Mouse (Mus musculus): ENCODE results near the gene Klf12. TPM values are rescaled to one million over a fixed set of nuclear protein-coding genes. Genes with fewer than 3 reads are reported as not detected.

Gene Klf12
- polyA plus RNA-seq, 1 experiment from 2014 or later: 6.2 TPM

GRCm38 (mm10) chr14:100045431-100045830 lies 239.0 kb downstream of the Klf12 start:
- Histone ChIP-seq H3K4me2 (no peak overlapping the region), H3K4me3 (replicated peaks) (no peak overlapping the region), H3K4me1 (replicated peaks) (no peaks in the 10 kb centered on the region), H3K36me3 (replicated peaks) (no peaks in the 10 kb centered on the region), H3K27ac (replicated peaks) (no peak overlapping the region), H3K27me3 (no peaks in the 10 kb centered on the region), H3K9ac (no peak overlapping the region), H3K9me3 (replicated peaks) (no peaks in the 10 kb centered on the region)
- no peak for ATAC-seq (ENCODE audit: insufficient read depth)

- Histone ChIP-seq H3K27ac (replicated peaks) (no peak overlapping the region), H3K4me1 (replicated peaks) (no peaks in the 10 kb centered on the region), H3K9me3 (replicated peaks) (no peaks in the 10 kb centered on the region), H3K4me3 (replicated peaks) (no peak overlapping the region), H3K4me2 (no peak overlapping the region), H3K36me3 (replicated peaks) (no peaks in the 10 kb centered on the region), H3K27me3 (no peaks in the 10 kb centered on the region), H3K9ac (no peak overlapping the region)
- WGBS (ENCODE audit: insufficient replicate concordance): 67% methylated on average over 6 of the region's 6 CpGs
- ATAC-seq (ENCODE audit: insufficient read depth): no peak
Observed at GRCm38 (mm10) chr14:100041823-100042222, 242.7 kb downstream of the Klf12 start.

GRCm38 (mm10) chr14:100026671-100027070 lies 257.8 kb downstream of the Klf12 start:
- Histone ChIP-seq H3K9me3 (replicated peaks) (no peaks in the 10 kb centered on the region), H3K4me1 (replicated peaks) (no peaks in the 10 kb centered on the region), H3K4me3 (replicated peaks) (no peak overlapping the region), H3K9ac (no peak overlapping the region), H3K4me2 (no peak overlapping the region), H3K27ac (replicated peaks) (no peak overlapping the region), H3K27me3 (no peaks in the 10 kb centered on the region), H3K36me3 (replicated peaks) (peaks cover 8% of the 10 kb centered on the region; the same call in 1 of the 2 replicates)
- WGBS (ENCODE audit: insufficient replicate concordance): 75% methylated on average over 6 of the region's 6 CpGs
- no peak for ATAC-seq (ENCODE audit: insufficient read depth)

GRCm38 (mm10) chr14:100017219-100017618 lies 267.3 kb downstream of the Klf12 start:
- no peaks in the 10 kb centered on the region for H3K9me3 ChIP-seq (replicated peaks)
- 0 out of 2 replicates have a peak, but pooled peaks cover 4% of the 10 kb centered on the region for H3K36me3 ChIP-seq (replicated peaks)
- no peaks in the 10 kb centered on the region for H3K27me3 ChIP-seq
- WGBS (ENCODE audit: insufficient replicate concordance): 44% methylated on average over 2 of the region's 2 CpGs
- H3K4me1 ChIP-seq (replicated peaks): no peaks in the 10 kb centered on the region
- ATAC-seq (ENCODE audit: insufficient read depth): no peak
- no peak overlapping the region for H3K27ac ChIP-seq (replicated peaks)
- no peak overlapping the region for H3K4me2 ChIP-seq
- no peak overlapping the region for H3K9ac ChIP-seq
- no peak overlapping the region for H3K4me3 ChIP-seq (replicated peaks)

DNA sequence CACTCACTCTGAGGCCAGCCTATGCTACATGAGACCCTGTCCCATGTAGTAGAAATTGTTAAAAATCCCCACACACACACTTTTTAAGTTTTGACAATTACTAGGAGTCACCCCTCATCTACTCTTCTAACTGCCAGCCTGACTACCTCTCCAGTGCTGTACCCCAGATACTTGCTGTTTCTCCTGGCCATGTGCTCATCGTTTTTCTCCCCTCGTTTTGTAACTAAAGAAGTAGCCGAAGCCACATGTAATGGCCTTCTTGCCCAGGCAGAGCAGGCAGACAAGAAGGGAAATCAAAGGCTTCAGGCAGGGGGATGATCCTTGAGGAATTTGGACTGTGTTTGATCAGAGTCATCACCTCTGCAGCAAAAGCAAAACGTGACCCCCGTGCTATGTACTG lies 274.0 kb downstream of the Klf12 start:
- Histone ChIP-seq H3K9me3 (replicated peaks) (no peaks in the 10 kb centered on the region), H3K9ac (no peak overlapping the region), H3K27me3 (no peaks in the 10 kb centered on the region), H3K4me2 (no peak overlapping the region), H3K27ac (replicated peaks) (no peak overlapping the region), H3K4me1 (replicated peaks) (no peaks in the 10 kb centered on the region), H3K4me3 (replicated peaks) (no peak overlapping the region), H3K36me3 (replicated peaks) (no peaks in the 10 kb centered on the region)
- ATAC-seq (ENCODE audit: insufficient read depth): no peak
- WGBS (ENCODE audit: insufficient replicate concordance): 64% methylated on average over 5 of the region's 5 CpGs

DNA sequence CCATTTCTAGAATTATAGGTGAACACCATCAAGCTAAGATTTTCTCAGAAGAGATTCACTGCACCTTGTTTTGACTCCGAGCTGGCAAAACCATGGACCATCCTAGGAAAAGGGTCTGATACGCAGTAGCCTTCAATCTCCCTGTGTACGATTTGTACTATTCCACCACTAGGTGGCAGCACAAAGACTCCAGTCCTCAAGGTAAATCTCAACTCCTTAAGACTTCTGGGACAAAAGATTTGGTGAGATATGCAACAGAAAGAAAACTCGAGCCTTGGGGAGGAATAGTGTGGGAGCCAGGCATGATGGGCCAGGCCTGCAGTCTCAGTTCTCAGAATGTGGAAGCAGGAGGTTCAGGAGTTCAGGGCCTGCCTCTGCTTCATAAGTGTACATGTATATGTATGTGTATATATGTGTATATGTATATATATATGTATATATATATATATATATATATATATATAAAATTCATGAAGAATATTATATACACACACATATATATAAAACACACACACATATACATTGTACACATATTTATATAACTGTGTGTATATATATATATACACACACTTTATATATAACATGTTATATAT lies 274.6 kb downstream of the Klf12 start:
- H3K27ac ChIP-seq (replicated peaks): no peak overlapping the region
- WGBS (ENCODE audit: insufficient replicate concordance): 42% methylated on average over 4 of the region's 4 CpGs
- no peaks in the 10 kb centered on the region for H3K4me1 ChIP-seq (replicated peaks)
- H3K36me3 ChIP-seq (replicated peaks): no peaks in the 10 kb centered on the region
- H3K4me2 ChIP-seq: no peak overlapping the region
- ATAC-seq (ENCODE audit: insufficient read depth): no peak
- H3K9me3 ChIP-seq (replicated peaks): no peaks in the 10 kb centered on the region
- no peak overlapping the region for H3K4me3 ChIP-seq (replicated peaks)
- no peak overlapping the region for H3K9ac ChIP-seq
- no peaks in the 10 kb centered on the region for H3K27me3 ChIP-seq

GRCm38 (mm10) chr14:99983510-99983909 lies 301.0 kb downstream of the Klf12 start:
- no peak overlapping the region for H3K27ac ChIP-seq (replicated peaks)
- WGBS (ENCODE audit: insufficient replicate concordance): 62% methylated on average over 7 of the region's 7 CpGs
- no peaks in the 10 kb centered on the region for H3K4me1 ChIP-seq (replicated peaks)
- H3K9ac ChIP-seq: no peak overlapping the region
- no peak overlapping the region for H3K4me3 ChIP-seq (replicated peaks)
- no peaks in the 10 kb centered on the region for H3K36me3 ChIP-seq (replicated peaks)
- H3K9me3 ChIP-seq (replicated peaks): no peaks in the 10 kb centered on the region
- no peaks in the 10 kb centered on the region for H3K27me3 ChIP-seq
- no peak for ATAC-seq (ENCODE audit: insufficient read depth)
- no peak overlapping the region for H3K4me2 ChIP-seq

GRCm38 (mm10) chr14:99981209-99981608 lies 303.3 kb downstream of the Klf12 start:
- Histone ChIP-seq H3K27ac (replicated peaks) (no peak overlapping the region), H3K9ac (no peak overlapping the region), H3K4me2 (no peak overlapping the region), H3K4me3 (replicated peaks) (no peak overlapping the region), H3K4me1 (replicated peaks) (no peaks in the 10 kb centered on the region), H3K27me3 (no peaks in the 10 kb centered on the region), H3K36me3 (replicated peaks) (no peaks in the 10 kb centered on the region), H3K9me3 (replicated peaks) (no peaks in the 10 kb centered on the region)
- WGBS (ENCODE audit: insufficient replicate concordance): 58% methylated on average over 3 of the region's 3 CpGs
- ATAC-seq (ENCODE audit: insufficient read depth): no peak

DNA sequence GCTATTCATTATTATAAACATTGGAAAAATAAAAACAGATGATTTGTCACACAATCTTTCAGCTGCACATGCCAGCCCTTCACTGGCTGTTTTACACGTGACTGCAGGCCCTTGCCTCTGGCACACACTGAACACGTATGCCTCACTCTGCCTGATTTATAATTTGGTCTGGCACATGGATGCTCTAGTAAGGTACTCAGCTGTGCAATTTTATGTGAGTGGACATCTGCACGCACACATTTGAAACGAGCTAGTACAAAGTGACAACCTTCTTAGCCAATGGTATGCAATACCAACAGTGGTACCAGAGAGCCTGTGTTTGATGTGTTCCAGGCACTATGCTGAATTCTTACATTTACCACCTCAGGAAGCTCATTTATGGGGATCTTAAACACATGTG lies 316.6 kb downstream of the Klf12 start:
- ATAC-seq (ENCODE audit: insufficient read depth): no peak
- Histone ChIP-seq H3K27ac (replicated peaks) (no peak overlapping the region), H3K4me2 (no peak overlapping the region), H3K9me3 (replicated peaks) (no peaks in the 10 kb centered on the region), H3K36me3 (replicated peaks) (no peaks in the 10 kb centered on the region), H3K27me3 (no peaks in the 10 kb centered on the region), H3K4me3 (replicated peaks) (no peak overlapping the region), H3K4me1 (replicated peaks) (no peaks in the 10 kb centered on the region), H3K9ac (no peak overlapping the region)
- WGBS (ENCODE audit: insufficient replicate concordance): 61% methylated on average over 4 of the region's 4 CpGs

DNA sequence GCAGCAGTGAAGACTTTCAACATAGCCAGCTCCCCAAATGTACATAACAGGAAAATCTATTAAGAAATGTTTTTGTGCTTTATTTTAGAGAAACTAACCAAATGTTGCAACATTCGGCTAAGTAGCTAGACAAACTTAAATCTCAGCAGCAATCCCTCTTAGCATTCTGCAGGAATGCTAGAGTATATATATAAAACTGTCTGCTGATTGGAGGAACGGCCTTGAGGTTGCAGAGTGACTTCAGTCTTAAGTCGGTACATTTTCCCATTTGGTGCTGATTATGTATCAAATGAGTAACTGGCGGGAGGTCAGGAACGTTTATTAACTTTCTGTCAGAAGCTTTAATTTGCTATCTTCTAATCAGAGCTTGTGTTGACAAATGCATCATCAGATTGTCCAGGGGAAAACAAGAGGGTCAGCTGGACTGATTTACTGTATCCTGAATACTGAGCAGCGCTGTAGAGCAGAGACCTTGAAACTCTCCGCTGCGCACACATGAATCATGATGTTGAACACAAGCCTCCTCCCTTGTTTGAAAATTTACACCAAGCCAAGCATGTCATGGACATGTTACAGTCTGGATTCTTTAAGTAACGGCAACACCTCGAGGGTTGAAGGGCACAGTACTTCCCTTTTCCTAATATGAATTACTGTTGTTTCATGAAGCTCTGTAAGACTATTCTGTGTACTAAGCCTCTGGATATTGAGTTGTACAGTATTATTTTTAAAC lies 323.8 kb downstream of the Klf12 start:
- Histone ChIP-seq H3K27me3 (no peaks in the 10 kb centered on the region), H3K4me3 (replicated peaks) (no peak overlapping the region), H3K4me2 (no peak overlapping the region), H3K4me1 (replicated peaks) (no peaks in the 10 kb centered on the region), H3K9ac (no peak overlapping the region), H3K36me3 (replicated peaks) (no peaks in the 10 kb centered on the region), H3K27ac (replicated peaks) (no peak overlapping the region), H3K9me3 (replicated peaks) (no peaks in the 10 kb centered on the region)
- 67% methylated on average over 10 of the region's 10 CpGs for WGBS (ENCODE audit: insufficient replicate concordance)
- ATAC-seq (ENCODE audit: insufficient read depth): no peak

GRCm38 (mm10) chr14:99955133-99955532 lies 329.3 kb downstream of the Klf12 start:
- Histone ChIP-seq H3K36me3 (replicated peaks) (no peaks in the 10 kb centered on the region), H3K9me3 (replicated peaks) (no peaks in the 10 kb centered on the region), H3K27ac (replicated peaks) (no peak overlapping the region), H3K27me3 (no peaks in the 10 kb centered on the region), H3K4me3 (replicated peaks) (no peak overlapping the region), H3K4me2 (no peak overlapping the region), H3K4me1 (replicated peaks) (no peaks in the 10 kb centered on the region), H3K9ac (no peak overlapping the region)
- WGBS (ENCODE audit: insufficient replicate concordance): 67% methylated on average over 4 of the region's 4 CpGs
- ATAC-seq (ENCODE audit: insufficient read depth): no peak
